Mouse (Mus musculus) forebrain, embryonic 11.5 days (tissue): Measurements from ENCODE around the gene Cyp3a59. TPM values are rescaled to one million over a fixed set of nuclear protein-coding genes. Genes with fewer than 3 reads are reported as not detected.
"Not testable (repeated sequence)": the region's sequence is repeated elsewhere in the genome, so short reads cannot be mapped to it uniquely, and the experiment has no call there.

Experiments
- ATAC-seq: fragments of 200-750 bp; cut with Nextera tagmentation; replicated peaks from 2 replicates; pipeline ENCODE4 v1.8.0; 2017; ENCODE audit warnings: moderate TSS enrichment; ENCODE audit not compliant: low FRiP score
- DNase-seq: peaks from one replicate; pipeline ENCODE4 v3.0.0-alpha.2; 2017; ENCODE audit warnings: low spot score
- H3K27ac ChIP-seq: fragments of 300-500 bp; sonication (generic); 2 replicates; pipeline ENCODE4 v1.5.1; 2014; ENCODE audit warnings: low read depth, low read length
- H3K27me3 ChIP-seq: fragments of 300-500 bp; sonication (generic); 2 replicates; pipeline ENCODE4 v1.6.1; 2014; ENCODE audit warnings: mild to moderate bottlenecking, low read length, mixed read lengths; ENCODE audit not compliant: control insufficient read depth, insufficient read depth
- H3K36me3 ChIP-seq: fragments of 300-500 bp; sonication (generic); 2 replicates; pipeline ENCODE4 v1.6.1; 2014; ENCODE audit warnings: mild to moderate bottlenecking, low read length, moderate library complexity, mixed read lengths; ENCODE audit not compliant: control insufficient read depth, insufficient read depth
- H3K4me1 ChIP-seq: fragments of 300-500 bp; sonication (generic); replicated peaks from 2 replicates; pipeline ENCODE4 v1.6.1; 2014; ENCODE audit warnings: low read length, mixed read lengths; ENCODE audit not compliant: control insufficient read depth, insufficient read depth
- H3K4me2 ChIP-seq: fragments of 300-500 bp; sonication (generic); 2 replicates; pipeline ENCODE4 v1.6.1; 2014; ENCODE audit warnings: low read depth, mild to moderate bottlenecking, low read length, moderate library complexity, mixed read lengths; ENCODE audit not compliant: severe bottlenecking
- H3K4me3 ChIP-seq: fragments of 300-500 bp; sonication (generic); 2 replicates; pipeline ENCODE4 v1.5.1; 2014; ENCODE audit warnings: low read depth, low read length
- H3K9ac ChIP-seq: fragments of 300-500 bp; sonication (generic); 2 replicates; pipeline ENCODE4 v1.6.1; 2014; ENCODE audit warnings: low read length
- H3K9me3 ChIP-seq: fragments of 300-500 bp; sonication (generic); 2 replicates; pipeline ENCODE4 v1.6.1; 2016; ENCODE audit warnings: low read length, mixed read lengths; ENCODE audit not compliant: control insufficient read depth
- WGBS: fragments of 180-500 bp; shearing (Covaris S2); extraction: QIAGEN DNeasy Blood & Tissue Kit; methylation state at CpG from one replicate; pipeline ENCODE4 v1.1.7; 2014; 5-methylcytosine and 5-hydroxymethylcytosine counted together
- polyA plus RNA-seq: library from polyadenylated mRNA; unstranded; fragments of >200 nt; fragmentation: Nextera tagmentation; extraction: Ambion mirVana; gene quantifications from 2 replicates; pipeline ENCODE4 v1.2.1, GENCODE M21; 2014

The Cyp3a59 gene
- polyA plus RNA-seq, result not detected in 2 replicates

- H3K4me2 ChIP-seq, H3K9me3 ChIP-seq, H3K27ac ChIP-seq, H3K4me3 ChIP-seq, DNase-seq, H3K27me3 ChIP-seq, ATAC-seq, H3K9ac ChIP-seq, H3K36me3 ChIP-seq, H3K4me1 ChIP-seq: not testable (repeated sequence)
Observed at GRCm38 (mm10) chr5:146078945-146079344, at the start of gene Cyp3a59. Cyp3a59 (plus strand) TSS chr5:146079257.

GRCm38 (mm10) chr5:146070099-146070498 is 9.0 kb upstream of the Cyp3a59 start:
- Histone ChIP-seq H3K36me3 (no peaks in the 10 kb centered on the region), H3K27ac (no peak overlapping the region), H3K4me1 (no peaks in the 10 kb centered on the region), H3K4me3 (no peak overlapping the region), H3K9ac (no peak overlapping the region), H3K4me2 (no peak overlapping the region), H3K9me3 (peaks cover 6% of the 10 kb centered on the region; the same call in 1 of the 2 replicates), H3K27me3 (no peaks in the 10 kb centered on the region)
- 65% methylated on average over 1 of the region's 1 CpGs for WGBS
- ATAC-seq, result no peak
- no peak for DNase-seq

- no peaks in the 10 kb centered on the region for H3K27me3 ChIP-seq
- no peak for DNase-seq
- WGBS, result 46% methylated on average over 2 of the region's 2 CpGs
- no peaks in the 10 kb centered on the region for H3K4me1 ChIP-seq
- no peaks in the 10 kb centered on the region for H3K36me3 ChIP-seq
- no peak overlapping the region for H3K4me2 ChIP-seq
- no peak overlapping the region for H3K27ac ChIP-seq
- no peaks in the 10 kb centered on the region; the same call in 1 of the 2 replicates for H3K9me3 ChIP-seq
- no peak overlapping the region for H3K9ac ChIP-seq
- no peak for ATAC-seq
- H3K4me3 ChIP-seq, result no peak overlapping the region
Observed at GRCm38 (mm10) chr5:146147903-146148302, 68.8 kb downstream of the Cyp3a59 start.

GRCm38 (mm10) chr5:146150454-146150853 is 71.4 kb downstream of the Cyp3a59 start:
- Histone ChIP-seq H3K36me3 (no peaks in the 10 kb centered on the region), H3K27ac (no peak overlapping the region)
- WGBS, result 74% methylated on average over 3 of the region's 3 CpGs

GRCm38 (mm10) chr5:146158326-146158725 is 79.3 kb downstream of the Cyp3a59 start:
- not testable (repeated sequence) for ATAC-seq, H3K27ac ChIP-seq, H3K36me3 ChIP-seq, H3K27me3 ChIP-seq, H3K9me3 ChIP-seq, H3K9ac ChIP-seq, H3K4me1 ChIP-seq, H3K4me3 ChIP-seq, DNase-seq, H3K4me2 ChIP-seq
- WGBS, result 80% methylated on average over 4 of the region's 4 CpGs

More at GRCm38 (mm10) chr5:146150454-146150853, 71.4 kb downstream of the Cyp3a59 start:
- no peaks in the 10 kb centered on the region for H3K27me3 ChIP-seq
- no peak for ATAC-seq
- H3K4me1 ChIP-seq, result no peaks in the 10 kb centered on the region
- DNase-seq, result no peak
- no peak overlapping the region for H3K9ac ChIP-seq
- no peak overlapping the region for H3K4me3 ChIP-seq
- no peaks in the 10 kb centered on the region; the same call in 1 of the 2 replicates for H3K9me3 ChIP-seq
- H3K4me2 ChIP-seq, result no peak overlapping the region

- not testable (repeated sequence) for H3K9me3 ChIP-seq, H3K4me2 ChIP-seq, H3K4me1 ChIP-seq, H3K36me3 ChIP-seq, H3K27me3 ChIP-seq, H3K9ac ChIP-seq, DNase-seq, H3K27ac ChIP-seq, ATAC-seq, H3K4me3 ChIP-seq
- WGBS, result 91% methylated on average over 3 of the region's 3 CpGs
Observed at GRCm38 (mm10) chr5:146160439-146160838, 81.4 kb downstream of the Cyp3a59 start, which contains the start of gene Gm5565. Gm5565 (minus strand) TSS chr5:146160539.

Other genes with a start within 250 kb of the Cyp3a59 start
- not detected in 2 replicates for gene Cyp3a11, start 199.3 kb upstream of the Cyp3a59 start, polyA plus RNA-seq
- gene Cyp3a25, start 69.6 kb upstream of the Cyp3a59 start, polyA plus RNA-seq, result not detected in 2 replicates
- not detected in 2 replicates for gene Gm5565, start 81.3 kb downstream of the Cyp3a59 start, polyA plus RNA-seq
- gene Gm6309, start 91.5 kb downstream of the Cyp3a59 start, polyA plus RNA-seq, result not detected in 2 replicates
- 0.33 TPM in 1 of 2 replicates, not detected in the other for gene 1700001J03Rik, start 106.0 kb downstream of the Cyp3a59 start, polyA plus RNA-seq
- gene Rnf6, start 142.3 kb downstream of the Cyp3a59 start, polyA plus RNA-seq, result 22.7 and 25.0 TPM in 2 replicates
- gene Cdk8, start 152.0 kb downstream of the Cyp3a59 start, polyA plus RNA-seq, result 41.5 and 43.5 TPM in 2 replicates